Mouse (Mus musculus) limb, embryonic 15.5 days (tissue): ENCODE results near the gene Bank1. TPM values are rescaled to one million over a fixed set of nuclear protein-coding genes. Genes with fewer than 3 reads are reported as not detected.
"Not testable (repeated sequence)": the region's sequence is repeated elsewhere in the genome, so short reads cannot be mapped to it uniquely, and the experiment has no call there.

Source experiments
- ATAC-seq: fragments of 200-750 bp; cut with Nextera tagmentation; 2 replicates; pipeline ENCODE4 v1.8.0; 2017; ENCODE audit warnings: low read depth, moderate TSS enrichment; ENCODE audit not compliant: insufficient number of reproducible peaks, low FRiP score, low TSS enrichment
- H3K27ac ChIP-seq: fragments of 300-500 bp; sonication (generic); 2 replicates; pipeline ENCODE4 v1.5.1; 2015; ENCODE audit warnings: moderate library complexity, mild to moderate bottlenecking, inconsistent platforms
- H3K27me3 ChIP-seq: fragments of 300-500 bp; sonication (generic); 2 replicates; pipeline ENCODE4 v1.6.1; 2015; ENCODE audit warnings: inconsistent platforms
- H3K36me3 ChIP-seq: fragments of 300-500 bp; sonication (generic); 2 replicates; pipeline ENCODE4 v1.6.1; 2015; ENCODE audit warnings: inconsistent platforms
- H3K4me1 ChIP-seq: fragments of 300-500 bp; sonication (generic); 2 replicates; pipeline ENCODE4 v1.6.1; 2015; ENCODE audit warnings: inconsistent platforms
- H3K4me2 ChIP-seq: fragments of 300-500 bp; sonication (generic); 2 replicates; pipeline ENCODE4 v1.6.1; 2015; ENCODE audit warnings: mild to moderate bottlenecking, inconsistent platforms
- H3K4me3 ChIP-seq: fragments of 300-500 bp; sonication (generic); 2 replicates; pipeline ENCODE4 v1.5.1; 2015; ENCODE audit warnings: mild to moderate bottlenecking, inconsistent platforms
- H3K9ac ChIP-seq: fragments of 300-500 bp; sonication (generic); 2 replicates; pipeline ENCODE4 v1.6.1; 2015; ENCODE audit warnings: inconsistent platforms
- H3K9me3 ChIP-seq: fragments of 300-500 bp; sonication (generic); 2 replicates; pipeline ENCODE4 v1.6.1; 2016; ENCODE audit warnings: inconsistent platforms
- WGBS: fragments of 180-500 bp; shearing (Covaris S2); methylation state at CpG from one replicate; pipeline ENCODE4 v1.1.7; 2015; 5-methylcytosine and 5-hydroxymethylcytosine counted together
- polyA plus RNA-seq: library from polyadenylated mRNA; unstranded; fragments of >200 nt; fragmentation: Nextera tagmentation; extraction: Ambion mirVana; gene quantifications from 2 replicates; pipeline ENCODE4 v1.2.1, GENCODE M21; 2015

The Bank1 gene
- polyA plus RNA-seq, 1 experiment from 2014 or later = 0.74 TPM

DNA sequence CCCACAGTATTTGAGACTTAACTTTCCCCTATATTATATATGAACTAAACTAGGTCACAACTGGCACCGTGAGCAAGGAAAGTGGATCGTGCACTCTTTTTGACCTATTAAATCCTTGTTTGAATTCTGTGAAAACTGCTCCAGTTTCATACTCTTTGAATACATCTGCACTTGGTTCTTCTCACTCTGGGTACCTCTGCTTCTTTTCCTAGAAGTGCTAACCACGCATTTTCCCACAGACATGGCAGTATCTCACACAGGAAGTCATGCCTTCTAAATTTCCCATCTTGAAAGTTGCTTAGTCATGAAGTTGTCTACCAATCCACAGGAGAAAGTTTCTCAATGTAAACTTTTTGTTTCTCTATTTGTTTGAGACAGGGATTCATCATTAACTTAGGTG is 3.9 kb downstream of the Bank1 start:
- Histone ChIP-seq H3K27ac (no peak overlapping the region), H3K4me2 (no peak overlapping the region), H3K4me3 (no peak overlapping the region), H3K9me3 (no peaks in the 10 kb centered on the region), H3K4me1 (no peaks in the 10 kb centered on the region), H3K36me3 (no peaks in the 10 kb centered on the region), H3K9ac (no peak overlapping the region), H3K27me3 (no peaks in the 10 kb centered on the region)
- 84% methylated on average over 3 of the region's 3 CpGs for WGBS
- ATAC-seq = no peak

- no peak for ATAC-seq
- no peaks in the 10 kb centered on the region for H3K36me3 ChIP-seq
- WGBS = 81% methylated on average over 1 of the region's 1 CpGs
- H3K9ac ChIP-seq = no peak overlapping the region
- no peak overlapping the region for H3K4me3 ChIP-seq
- H3K4me2 ChIP-seq = no peak overlapping the region
- no peaks in the 10 kb centered on the region for H3K9me3 ChIP-seq
- no peaks in the 10 kb centered on the region for H3K27me3 ChIP-seq
- no peak overlapping the region for H3K27ac ChIP-seq
- no peaks in the 10 kb centered on the region for H3K4me1 ChIP-seq
These were observed 17.4 kb downstream of the Bank1 start for GRCm38 (mm10) chr3:136308487-136308886.

GRCm38 (mm10) chr3:136306564-136307158 is 19.2 kb downstream of the Bank1 start:
- Histone ChIP-seq H3K4me3 (no peak overlapping the region), H3K36me3 (no peaks in the 10 kb centered on the region), H3K4me2 (no peak overlapping the region), H3K27ac (no peak overlapping the region), H3K9me3 (no peaks in the 10 kb centered on the region), H3K9ac (no peak overlapping the region), H3K27me3 (no peaks in the 10 kb centered on the region), H3K4me1 (no peaks in the 10 kb centered on the region)
- WGBS = 31% methylated on average over 5 of the region's 5 CpGs
- no peak for ATAC-seq

GRCm38 (mm10) chr3:136302541-136302940 is 23.3 kb downstream of the Bank1 start:
- Histone ChIP-seq H3K27ac (no peak overlapping the region), H3K36me3 (no peaks in the 10 kb centered on the region), H3K4me3 (no peak overlapping the region), H3K4me1 (no peaks in the 10 kb centered on the region), H3K9me3 (no peaks in the 10 kb centered on the region), H3K27me3 (no peaks in the 10 kb centered on the region), H3K4me2 (no peak overlapping the region), H3K9ac (no peak overlapping the region)
- ATAC-seq = no peak
- WGBS = 26% methylated on average over 1 of the region's 1 CpGs

- H3K27ac ChIP-seq, H3K4me3 ChIP-seq, H3K27me3 ChIP-seq, H3K4me1 ChIP-seq, H3K9me3 ChIP-seq, H3K4me2 ChIP-seq, H3K36me3 ChIP-seq, H3K9ac ChIP-seq, ATAC-seq: not testable (repeated sequence)
- 85% methylated on average over 2 of the region's 2 CpGs for WGBS
These were observed 25.1 kb downstream of the Bank1 start for GRCm38 (mm10) chr3:136300810-136301209.

DNA sequence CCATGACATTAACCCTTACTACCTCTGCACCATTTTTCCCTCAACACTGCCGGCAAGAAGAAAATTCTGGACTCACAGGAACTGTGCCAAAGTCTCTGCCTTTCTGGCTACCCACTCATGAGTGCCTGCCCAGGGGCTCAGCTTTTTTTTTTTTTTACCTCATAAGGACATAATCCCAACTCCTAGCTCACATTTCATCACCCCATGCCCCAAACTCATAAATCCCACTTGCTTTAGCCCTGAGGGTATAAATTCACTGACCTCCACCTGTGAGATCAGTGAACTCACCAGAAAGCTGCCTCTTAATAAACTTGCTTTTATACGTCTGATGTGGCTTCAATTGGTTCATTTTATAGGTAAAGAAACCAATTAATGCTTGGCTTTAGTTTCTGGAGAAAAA is 28.5 kb downstream of the Bank1 start:
- H3K9ac ChIP-seq = no peak overlapping the region
- no peak for ATAC-seq
- H3K4me3 ChIP-seq = no peak overlapping the region
- 20% methylated on average over 2 of the region's 2 CpGs for WGBS
- no peaks in the 10 kb centered on the region for H3K36me3 ChIP-seq
- no peak overlapping the region for H3K27ac ChIP-seq
- H3K4me1 ChIP-seq = no peaks in the 10 kb centered on the region
- H3K4me2 ChIP-seq = no peak overlapping the region
- H3K27me3 ChIP-seq = no peaks in the 10 kb centered on the region
- no peaks in the 10 kb centered on the region for H3K9me3 ChIP-seq

DNA sequence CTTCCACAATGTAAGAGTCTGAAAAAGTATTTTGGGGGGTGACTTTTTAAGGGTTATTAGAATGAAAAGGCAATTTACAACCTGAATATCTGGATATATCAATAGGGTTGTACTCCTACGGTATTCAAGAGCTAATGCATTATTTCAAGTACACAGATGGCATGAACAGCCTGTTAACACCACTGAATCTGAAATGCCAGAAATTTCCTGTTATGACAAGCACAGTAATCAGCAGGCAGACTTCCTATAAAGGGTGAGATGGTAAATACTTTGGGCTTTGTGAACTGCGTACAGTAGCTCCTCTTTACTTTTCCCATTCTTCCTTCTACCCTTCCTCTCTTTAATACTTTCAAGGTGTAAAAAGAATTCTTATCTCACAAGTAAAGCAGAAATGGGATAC is 30.6 kb downstream of the Bank1 start:
- Histone ChIP-seq H3K4me2 (no peak overlapping the region), H3K27me3 (no peaks in the 10 kb centered on the region), H3K4me1 (no peaks in the 10 kb centered on the region), H3K27ac (no peak overlapping the region), H3K4me3 (no peak overlapping the region), H3K9me3 (no peaks in the 10 kb centered on the region), H3K9ac (no peak overlapping the region), H3K36me3 (no peaks in the 10 kb centered on the region)
- no peak for ATAC-seq
- 60% methylated on average over 2 of the region's 2 CpGs for WGBS

DNA sequence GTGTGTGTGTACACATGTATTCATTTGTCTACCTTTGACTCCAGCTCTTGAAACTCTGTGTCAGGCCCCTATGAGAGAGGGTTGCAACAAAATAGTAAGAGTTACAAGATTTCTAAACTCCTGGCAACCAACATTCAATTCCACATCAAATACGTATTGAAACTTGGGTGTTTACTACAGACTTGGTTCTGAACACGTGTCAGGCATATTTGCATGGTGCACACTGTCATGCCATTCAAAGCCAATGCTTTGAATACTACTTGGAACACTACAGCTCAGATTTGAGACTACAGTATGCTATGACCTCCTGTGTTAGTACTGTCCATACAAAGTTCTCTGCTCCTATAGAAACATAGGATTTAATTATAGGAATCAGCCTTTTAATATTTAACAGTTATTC is 38.0 kb downstream of the Bank1 start:
- no peaks in the 10 kb centered on the region for H3K9me3 ChIP-seq
- H3K36me3 ChIP-seq = no peaks in the 10 kb centered on the region
- no peaks in the 10 kb centered on the region for H3K4me1 ChIP-seq
- no peak overlapping the region for H3K27ac ChIP-seq
- no peak overlapping the region for H3K4me3 ChIP-seq
- no peak overlapping the region for H3K9ac ChIP-seq
- H3K4me2 ChIP-seq = no peak overlapping the region
- ATAC-seq = no peak
- 86% methylated on average over 2 of the region's 2 CpGs for WGBS
- H3K27me3 ChIP-seq = no peaks in the 10 kb centered on the region

DNA sequence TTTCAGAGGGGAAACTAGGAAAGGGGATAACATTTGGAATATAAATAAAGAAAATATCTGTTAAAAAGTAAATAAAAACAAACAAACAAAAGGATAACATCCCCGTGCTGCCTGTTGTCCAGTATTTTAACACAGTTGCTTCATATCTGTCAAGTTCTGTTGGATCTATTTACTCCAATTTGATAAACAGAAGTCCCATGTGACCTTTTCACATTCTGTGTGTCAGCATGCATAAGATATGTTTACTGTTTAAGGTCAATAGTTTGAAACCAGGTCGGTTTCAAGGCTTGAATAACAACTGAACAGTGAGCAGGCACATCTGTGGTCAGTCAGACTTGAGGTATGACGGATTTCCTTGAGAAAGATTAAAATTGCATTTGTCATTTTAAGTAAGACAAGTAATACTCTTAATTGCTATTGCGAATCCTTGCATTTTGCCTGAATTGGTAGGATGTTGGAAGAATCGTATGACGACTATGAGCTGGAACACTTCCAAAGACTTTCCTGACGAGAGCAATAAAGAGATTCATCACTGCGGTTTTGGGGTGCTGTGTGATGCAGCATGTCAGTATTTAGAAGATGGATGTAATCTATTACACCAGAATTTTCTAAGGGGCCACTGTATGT is 60.8 kb downstream of the Bank1 start:
- Histone ChIP-seq H3K9me3 (no peaks in the 10 kb centered on the region), H3K4me1 (no peaks in the 10 kb centered on the region), H3K4me3 (no peak overlapping the region), H3K27me3 (no peaks in the 10 kb centered on the region), H3K36me3 (no peaks in the 10 kb centered on the region), H3K27ac (no peak overlapping the region), H3K4me2 (no peak overlapping the region), H3K9ac (no peak overlapping the region)
- no peak for ATAC-seq
- WGBS = 81% methylated on average over 8 of the region's 8 CpGs

DNA sequence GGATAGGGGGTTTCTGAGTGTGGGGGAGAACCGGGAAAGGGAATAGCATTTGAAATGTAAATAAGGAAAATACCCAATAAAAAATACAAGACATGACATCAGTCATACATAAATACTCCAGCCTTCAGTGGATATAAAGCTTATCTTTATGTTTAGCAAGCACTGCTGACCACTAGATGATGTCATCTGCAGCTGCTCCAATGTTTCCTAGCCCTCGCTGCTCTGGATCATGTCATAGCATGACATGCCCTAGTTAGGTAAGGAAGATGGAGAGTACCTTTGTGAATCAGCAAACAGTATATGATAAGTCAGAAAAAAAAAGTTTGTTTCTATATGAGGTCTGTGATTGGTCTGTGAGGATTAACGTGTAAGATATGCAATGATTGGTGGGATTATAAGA is 68.1 kb downstream of the Bank1 start:
- 80% methylated on average over 3 of the region's 3 CpGs for WGBS
- ATAC-seq = no peak
- H3K9ac ChIP-seq = no peak overlapping the region

DNA sequence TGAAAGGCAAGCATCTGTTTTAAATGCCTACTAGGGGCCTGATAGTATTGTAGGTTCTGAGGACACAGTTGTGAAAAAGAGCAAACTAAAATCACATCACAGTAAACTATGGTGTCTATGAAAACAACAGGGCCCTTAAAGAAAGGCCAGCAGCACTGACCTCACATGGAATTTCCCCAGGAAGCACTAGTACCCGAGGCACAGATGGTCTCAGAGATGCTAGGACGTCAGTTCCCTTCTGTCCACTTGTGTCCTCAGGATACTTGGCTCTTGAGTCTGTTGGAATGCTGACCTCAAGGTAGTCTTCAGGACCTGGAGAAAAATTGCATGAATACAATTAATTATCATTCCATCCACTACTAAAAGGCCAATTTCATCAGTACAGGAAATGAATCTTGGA is 71.2 kb downstream of the Bank1 start:
- Histone ChIP-seq H3K36me3 (no peaks in the 10 kb centered on the region), H3K4me1 (no peaks in the 10 kb centered on the region), H3K4me3 (no peak overlapping the region), H3K9ac (no peak overlapping the region), H3K9me3 (no peaks in the 10 kb centered on the region), H3K27ac (no peak overlapping the region), H3K27me3 (no peaks in the 10 kb centered on the region), H3K4me2 (no peak overlapping the region)
- WGBS = 59% methylated on average over 2 of the region's 2 CpGs
- no peak for ATAC-seq

More for the DNA sequence above, 68.1 kb downstream of the Bank1 start:
- H3K4me1 ChIP-seq = no peaks in the 10 kb centered on the region
- no peaks in the 10 kb centered on the region for H3K36me3 ChIP-seq
- no peak overlapping the region for H3K4me2 ChIP-seq
- no peak overlapping the region for H3K4me3 ChIP-seq
- H3K9me3 ChIP-seq = no peaks in the 10 kb centered on the region
- H3K27me3 ChIP-seq = no peaks in the 10 kb centered on the region
- no peak overlapping the region for H3K27ac ChIP-seq

DNA sequence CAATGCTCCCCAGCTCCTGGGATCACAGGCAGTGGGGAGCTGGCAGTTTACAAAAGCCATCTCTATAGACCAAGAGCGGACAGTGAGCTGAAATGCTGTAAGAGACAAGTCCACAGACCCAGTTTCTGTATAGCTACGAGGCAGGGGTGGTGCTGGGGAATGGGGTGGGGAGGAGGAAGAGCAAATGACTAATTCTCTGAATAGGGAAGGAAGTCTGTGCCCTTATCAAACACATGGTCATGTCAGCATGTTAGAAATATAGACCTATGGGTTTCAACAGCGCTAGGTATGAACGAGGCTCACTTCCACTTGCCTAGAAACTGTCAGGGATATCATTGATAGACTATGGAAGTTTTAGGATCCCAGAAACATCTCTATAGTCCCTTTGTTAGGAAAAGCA is 73.0 kb downstream of the Bank1 start:
- no peaks in the 10 kb centered on the region for H3K36me3 ChIP-seq
- ATAC-seq = no peak
- no peak overlapping the region for H3K4me2 ChIP-seq
- 71% methylated on average over 4 of the region's 4 CpGs for WGBS
- no peak overlapping the region for H3K4me3 ChIP-seq
- no peaks in the 10 kb centered on the region for H3K4me1 ChIP-seq
- no peak overlapping the region for H3K27ac ChIP-seq
- H3K27me3 ChIP-seq = no peaks in the 10 kb centered on the region
- H3K9ac ChIP-seq = no peak overlapping the region
- no peaks in the 10 kb centered on the region for H3K9me3 ChIP-seq

GRCm38 (mm10) chr3:136251578-136251977 is 74.3 kb downstream of the Bank1 start:
- H3K9ac ChIP-seq = no peak overlapping the region
- no peaks in the 10 kb centered on the region for H3K4me1 ChIP-seq
- ATAC-seq = no peak
- H3K36me3 ChIP-seq = no peaks in the 10 kb centered on the region
- no peak overlapping the region for H3K27ac ChIP-seq
- WGBS = 93% methylated on average over 4 of the region's 4 CpGs
- no peaks in the 10 kb centered on the region for H3K27me3 ChIP-seq
- H3K9me3 ChIP-seq = no peaks in the 10 kb centered on the region
- H3K4me3 ChIP-seq = no peak overlapping the region
- H3K4me2 ChIP-seq = no peak overlapping the region
